Mouse (Mus musculus) heart, postnatal 0 days (tissue): ENCODE measurements around the gene Cdyl.

Experiments used
- CTCF ChIP-seq: IDR thresholded peaks from 2 replicates; pipeline ENCODE4 v1.5.1; 2016; ENCODE audit warnings: antibody characterized with exemption, control low read depth, low read depth
- EP300 ChIP-seq: IDR thresholded peaks from 2 replicates; pipeline ENCODE4 v1.6.1; 2016; ENCODE audit warnings: antibody characterized with exemption, low read depth

DNA sequence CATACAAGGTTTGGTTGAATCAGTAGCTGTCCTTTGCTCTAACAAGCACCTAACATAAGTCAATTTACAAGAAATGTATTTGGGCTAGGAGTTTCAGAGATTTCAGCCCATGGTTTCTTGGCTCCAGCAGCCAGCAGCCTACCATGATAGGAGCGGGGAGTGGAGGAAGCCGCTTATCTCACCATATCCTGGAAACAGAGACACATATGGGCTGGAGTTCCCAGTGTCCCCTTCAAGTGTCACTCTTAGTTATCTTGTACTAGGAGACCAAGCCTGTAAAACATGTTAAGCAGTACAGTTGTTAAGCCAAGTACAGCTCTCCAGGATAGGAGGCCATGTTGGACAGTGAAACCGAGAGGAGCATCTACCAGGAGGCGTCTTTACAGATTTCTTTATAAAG lies 147.9 kb downstream of the Cdyl start:
- TF ChIP-seq CTCF, result no peak
- TF ChIP-seq EP300, result no peak
